Mouse (Mus musculus) kidney, postnatal 0 days (tissue): ENCODE measurements at regions not wholly inside any gene's neighbourhood (a gene's known extent, or its start where the extent isn't known, plus 50 kb on each side); places are given as distances from the start of the nearest gene placed in this dataset.

Experiments used
- ATAC-seq: fragments of 200-750 bp; cut with Nextera tagmentation; replicated peaks from 2 replicates; pipeline ENCODE4 v1.8.0; 2017; ENCODE audit warnings: low read depth, moderate number of reproducible peaks, moderate TSS enrichment, moderate library complexity; ENCODE audit not compliant: low FRiP score
- DNase-seq: peaks from one replicate; pipeline ENCODE4 v3.0.0-alpha.2; 2016; ENCODE audit warnings: low spot score
- H3K27ac ChIP-seq: fragments of 300-500 bp; sonication (generic); 2 replicates; pipeline ENCODE4 v1.5.1; 2014; ENCODE audit warnings: mild to moderate bottlenecking
- H3K27me3 ChIP-seq: fragments of 300-500 bp; sonication (generic); 2 replicates; pipeline ENCODE4 v1.6.1; 2014; ENCODE audit warnings: low read length, mixed read lengths; ENCODE audit not compliant: insufficient read depth
- H3K36me3 ChIP-seq: fragments of 300-500 bp; sonication (generic); 2 replicates; pipeline ENCODE4 v1.6.1; 2014; ENCODE audit warnings: low read length, mixed read lengths; ENCODE audit not compliant: insufficient read depth
- H3K4me1 ChIP-seq: fragments of 300-500 bp; sonication (generic); replicated peaks from 2 replicates; pipeline ENCODE4 v1.6.1; 2014; ENCODE audit warnings: antibody characterized with exemption, low read length, mixed read lengths; ENCODE audit not compliant: insufficient read depth
- H3K4me2 ChIP-seq: fragments of 300-500 bp; sonication (generic); 2 replicates; pipeline ENCODE4 v1.6.1; 2014; ENCODE audit warnings: mild to moderate bottlenecking, low read length, moderate library complexity, mixed read lengths
- H3K4me3 ChIP-seq: fragments of 300-500 bp; sonication (generic); replicated peaks from 2 replicates; pipeline ENCODE4 v1.5.1; 2014; ENCODE audit warnings: low read depth, low read length
- H3K9ac ChIP-seq: fragments of 300-500 bp; sonication (generic); 2 replicates; pipeline ENCODE4 v1.6.1; 2014; ENCODE audit warnings: low read depth, low read length
- H3K9me3 ChIP-seq: fragments of 300-500 bp; sonication (generic); replicated peaks from 2 replicates; pipeline ENCODE4 v1.6.1; 2016; ENCODE audit warnings: low read length, inconsistent platforms, mixed read lengths
- CTCF ChIP-seq: IDR thresholded peaks from 2 replicates; pipeline ENCODE4 v1.5.1; 2016; ENCODE audit warnings: antibody characterized with exemption, low read depth, mild to moderate bottlenecking, moderate library complexity
- WGBS: fragments of 180-500 bp; shearing (Covaris S2); extraction: QIAGEN DNeasy Blood & Tissue Kit; methylation state at CpG from one replicate; pipeline ENCODE4 v1.1.7; 2014; 5-methylcytosine and 5-hydroxymethylcytosine counted together

GRCm38 (mm10) chr13:41704806-41705205 lies 99.1 kb downstream of the Tmem170b start:
- Histone ChIP-seq H3K4me1 (no peaks in the 10 kb centered on the region), H3K27me3 (no peaks in the 10 kb centered on the region), H3K4me2 (no peak overlapping the region), H3K9ac (no peak overlapping the region), H3K27ac (peak overlapping the region; percentile 8; the same call in 1 of the 2 replicates), H3K9me3 (no peaks in the 10 kb centered on the region), H3K36me3 (no peaks in the 10 kb centered on the region), H3K4me3 (no peak overlapping the region)
- WGBS: 96% methylated on average over 2 of the region's 2 CpGs
- TF ChIP-seq CTCF: no peak
- DNase-seq: no peak
- no peak for ATAC-seq

- Histone ChIP-seq H3K4me3 (no peak overlapping the region), H3K27me3 (no peaks in the 10 kb centered on the region), H3K9me3 (no peaks in the 10 kb centered on the region), H3K36me3 (no peaks in the 10 kb centered on the region), H3K9ac (no peak overlapping the region), H3K4me2 (no peak overlapping the region), H3K27ac (peak overlapping the region; percentile 8; the same call in 1 of the 2 replicates), H3K4me1 (no peaks in the 10 kb centered on the region)
- ATAC-seq: peak; percentile 66
- peak; percentile 77 for DNase-seq
- WGBS: 17% methylated on average over 4 of the region's 4 CpGs
- no peak for TF ChIP-seq CTCF
Observed at GRCm38 (mm10) chr13:41705636-41706035, 99.9 kb downstream of the Tmem170b start.

- no peak for DNase-seq
- no peak for TF ChIP-seq CTCF
- no peaks in the 10 kb centered on the region for H3K36me3 ChIP-seq
- 75% methylated on average over 7 of the region's 7 CpGs for WGBS
- H3K9me3 ChIP-seq: no peaks in the 10 kb centered on the region
- no peak overlapping the region for H3K4me2 ChIP-seq
- H3K4me3 ChIP-seq: no peak overlapping the region
- no peak overlapping the region for H3K9ac ChIP-seq
- no peaks in the 10 kb centered on the region for H3K4me1 ChIP-seq
- H3K27ac ChIP-seq: no peak overlapping the region
- H3K27me3 ChIP-seq: no peaks in the 10 kb centered on the region
- ATAC-seq: no peak
Observed at GRCm38 (mm10) chr13:41707811-41708210, 102.1 kb downstream of the Tmem170b start.

- no peak overlapping the region for H3K27ac ChIP-seq
- H3K4me2 ChIP-seq: no peak overlapping the region
- no peak overlapping the region for H3K9ac ChIP-seq
- H3K4me1 ChIP-seq: no peaks in the 10 kb centered on the region
- H3K4me3 ChIP-seq: no peak overlapping the region
- no peak for TF ChIP-seq CTCF
- DNase-seq (no peak), ATAC-seq (no peak)
- 72% methylated on average over 7 of the region's 7 CpGs for WGBS
- no peaks in the 10 kb centered on the region for H3K36me3 ChIP-seq
- no peaks in the 10 kb centered on the region for H3K9me3 ChIP-seq
- no peaks in the 10 kb centered on the region for H3K27me3 ChIP-seq
Observed at GRCm38 (mm10) chr13:41709071-41709470, 103.4 kb downstream of the Tmem170b start.

GRCm38 (mm10) chr13:41709475-41710227 lies 103.9 kb downstream of the Tmem170b start:
- no peak overlapping the region for H3K4me3 ChIP-seq
- DNase-seq (peak; percentile 95), ATAC-seq (no peak)
- TF ChIP-seq CTCF: peak; percentile 88
- H3K27ac ChIP-seq: no peak overlapping the region
- H3K4me1 ChIP-seq: no peaks in the 10 kb centered on the region
- H3K9me3 ChIP-seq: no peaks in the 10 kb centered on the region
- WGBS: 34% methylated on average over 24 of the region's 24 CpGs
- H3K9ac ChIP-seq: no peak overlapping the region
- H3K36me3 ChIP-seq: no peaks in the 10 kb centered on the region
- H3K27me3 ChIP-seq: no peaks in the 10 kb centered on the region
- H3K4me2 ChIP-seq: no peak overlapping the region

DNA sequence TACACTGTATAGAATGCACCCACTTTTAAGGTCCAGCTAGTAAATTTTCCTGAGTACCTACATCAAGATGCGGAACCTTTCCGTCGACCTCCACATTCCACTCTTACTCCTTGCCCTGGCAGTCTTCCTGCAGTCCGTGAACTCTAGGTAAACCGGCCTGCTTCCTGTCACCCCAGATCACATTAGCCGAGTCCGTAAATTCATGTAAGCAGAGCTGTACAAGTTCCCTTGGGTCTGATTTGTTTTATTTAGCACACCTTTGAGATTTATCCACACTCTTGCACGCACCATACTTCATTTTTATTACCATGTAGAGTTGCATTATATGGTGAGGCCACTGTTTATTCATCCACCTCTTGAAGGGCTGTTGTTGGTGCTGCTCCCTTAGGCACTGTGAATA lies 106.9 kb downstream of the Tmem170b start:
- H3K4me2 ChIP-seq: no peak overlapping the region

More for the DNA sequence above, 106.9 kb downstream of the Tmem170b start:
- Histone ChIP-seq H3K9ac (no peak overlapping the region), H3K27ac (no peak overlapping the region), H3K36me3 (no peaks in the 10 kb centered on the region), H3K4me3 (no peak overlapping the region), H3K27me3 (no peaks in the 10 kb centered on the region), H3K9me3 (no peaks in the 10 kb centered on the region), H3K4me1 (no peaks in the 10 kb centered on the region)
- no peak for TF ChIP-seq CTCF
- 22% methylated on average over 8 of the region's 8 CpGs for WGBS
- no peak for ATAC-seq
- peak; percentile 81 for DNase-seq
